Mouse (Mus musculus): Measurements from ENCODE around the gene Ank3. TPM values are rescaled to one million over a fixed set of nuclear protein-coding genes. Genes with fewer than 3 reads are reported as not detected.

Ank3 gene
- total and polyA plus RNA-seq, 3 experiments: 3.2 to 6.7 TPM; not detected in 1

DNA sequence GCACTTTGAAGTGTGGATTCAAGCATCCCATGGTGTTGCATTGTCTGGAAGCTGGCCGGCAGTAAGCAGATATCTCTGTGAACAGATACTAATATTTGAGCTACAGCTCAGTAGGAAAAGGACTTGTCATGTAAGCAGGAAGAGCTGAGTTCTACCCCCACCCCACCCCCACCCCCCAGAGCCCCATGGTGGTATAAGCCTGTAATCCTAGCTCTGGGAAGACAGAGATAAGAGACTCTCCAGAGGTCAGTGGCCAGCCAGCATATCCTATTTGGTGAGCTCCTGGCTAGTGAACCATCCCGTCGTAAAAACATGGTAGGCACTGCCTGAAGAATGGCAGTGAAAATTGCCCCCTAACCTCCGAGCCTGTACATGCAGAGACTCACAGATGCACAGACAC lies 152.3 kb downstream of the Ank3 start:
- no peaks in the 10 kb centered on the region for H3K79me2 ChIP-seq (ENCODE audit: control insufficient read depth, insufficient read depth, low read length, poor library complexity)
- H3K27ac ChIP-seq (ENCODE audit: control insufficient read depth, low read depth, low read length): no peak overlapping the region
- no peak overlapping the region for H3K4me3 ChIP-seq (ENCODE audit: control insufficient read depth in 1 of 2, insufficient read depth in 1 of 2, low read depth in 2 of 2, low read length in 2 of 2)
- no peak for DNase-seq (ENCODE audit: low read depth, low spot score)
- no peaks in the 10 kb centered on the region for H3K9me3 ChIP-seq (replicated peaks; ENCODE audit: insufficient read depth, low read length)
- H3K4me1 ChIP-seq (ENCODE audit: control insufficient read depth in 1 of 2, insufficient read depth in 2 of 2, low read length in 2 of 2): no peaks in the 10 kb centered on the region
- H3K9ac ChIP-seq (ENCODE audit: control insufficient read depth, low read depth, low read length, poor library complexity, severe bottlenecking): no peak overlapping the region
- no peak for TF ChIP-seq RCOR1 (IDR thresholded peaks at IDR 0.05; ENCODE audit: low read depth, low read length)
- no peak for TF ChIP-seq TCF12 (IDR thresholded peaks at IDR 0.05; ENCODE audit: low read depth, low read length)
- TF ChIP-seq EP300 (IDR thresholded peaks at IDR 0.05; ENCODE audit: low read depth in 1 of 2, low read length in 2 of 2): no peak
- TF ChIP-seq JUND (IDR thresholded peaks at IDR 0.05; ENCODE audit: low read depth, low read length): no peak
- no peak for TF ChIP-seq CHD1 (IDR thresholded peaks at IDR 0.05; ENCODE audit: low read depth, low read length)
- no peak for TF ChIP-seq NRF1 (IDR thresholded peaks at IDR 0.05; ENCODE audit: insufficient read depth, low read depth, low read length, poor library complexity, severe bottlenecking)
- no peak for TF ChIP-seq RAD21 (IDR thresholded peaks at IDR 0.05; ENCODE audit: low read depth, low read length)
- no peak for TF ChIP-seq SMC3 (IDR thresholded peaks at IDR 0.05; ENCODE audit: low read depth, low read length)
- TF ChIP-seq SIN3A (IDR thresholded peaks at IDR 0.05; ENCODE audit: low read length): no peak
- TF ChIP-seq GATA1 (IDR thresholded peaks at IDR 0.05; ENCODE audit: low read depth, low read length): no peak
- TF ChIP-seq MXI1 (IDR thresholded peaks at IDR 0.05; ENCODE audit: low read depth, low read length): no peak
- no peak for TF ChIP-seq MAX (IDR thresholded peaks at IDR 0.05; ENCODE audit: low read length)
- TF ChIP-seq MYB (IDR thresholded peaks at IDR 0.05; ENCODE audit: low read depth, low read length): no peak
- TF ChIP-seq USF1 (IDR thresholded peaks at IDR 0.05; ENCODE audit: low read depth, low read length): no peak
- no peak for TF ChIP-seq BHLHE40 (IDR thresholded peaks at IDR 0.05; ENCODE audit: borderline replicate concordance, low read depth, low read length)
- H3K27me3 ChIP-seq (ENCODE audit: control insufficient read depth in 1 of 2, insufficient read depth in 2 of 2, low read length in 2 of 2): no peaks in the 10 kb centered on the region
- no peaks in the 10 kb centered on the region for H3K36me3 ChIP-seq (ENCODE audit: control insufficient read depth in 1 of 2, insufficient read depth in 2 of 2, low read length in 2 of 2)

DNA sequence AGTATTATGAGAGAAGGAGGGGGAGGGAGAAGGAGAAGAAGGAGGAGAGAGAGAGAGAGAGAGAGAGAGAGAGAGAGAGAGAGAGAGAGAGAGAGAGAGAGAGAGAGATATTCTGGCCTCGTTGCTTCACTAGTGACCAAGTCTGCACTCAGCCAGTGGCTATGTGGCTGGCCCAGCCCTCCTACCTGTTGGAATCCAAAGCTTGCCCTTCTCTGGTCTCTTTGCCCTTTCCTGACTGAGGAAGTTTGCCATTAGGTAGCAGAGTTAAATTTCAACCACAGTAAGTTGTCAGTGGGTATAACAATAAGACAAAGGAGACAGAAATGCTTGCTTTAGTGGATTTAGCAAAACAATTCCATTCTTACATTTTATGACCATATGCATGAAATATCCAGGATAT lies 154.5 kb downstream of the Ank3 start:
- Histone ChIP-seq H3K27ac (ENCODE audit: control insufficient read depth, low read depth, low read length) (no peak overlapping the region), H3K4me1 (ENCODE audit: control insufficient read depth in 1 of 2, insufficient read depth in 2 of 2, low read length in 2 of 2) (no peaks in the 10 kb centered on the region), H3K36me3 (ENCODE audit: control insufficient read depth in 1 of 2, insufficient read depth in 2 of 2, low read length in 2 of 2) (no peaks in the 10 kb centered on the region), H3K9me3 (replicated peaks; ENCODE audit: insufficient read depth, low read length) (no peaks in the 10 kb centered on the region), H3K4me3 (ENCODE audit: control insufficient read depth in 1 of 2, insufficient read depth in 1 of 2, low read depth in 2 of 2, low read length in 2 of 2) (no peak overlapping the region), H3K27me3 (ENCODE audit: control insufficient read depth in 1 of 2, insufficient read depth in 2 of 2, low read length in 2 of 2) (no peaks in the 10 kb centered on the region), H3K9ac (ENCODE audit: control insufficient read depth, low read depth, low read length, poor library complexity, severe bottlenecking) (no peak overlapping the region), H3K79me2 (ENCODE audit: control insufficient read depth, insufficient read depth, low read length, poor library complexity) (no peaks in the 10 kb centered on the region)
- no peak for TF ChIP-seq POLR2A (IDR thresholded peaks at IDR 0.05; ENCODE audit: control insufficient read depth in 1 of 2, insufficient read depth in 1 of 2, low read depth in 1 of 2, low read length in 2 of 2, poor library complexity in 1 of 2)
- no peak for TF ChIP-seq GABPA (IDR thresholded peaks at IDR 0.05; ENCODE audit: low read depth, low read length)
- TF ChIP-seq KAT2A (conservative IDR thresholded peaks at IDR 0.05; ENCODE audit: low read depth, low read length): no peak
- TF ChIP-seq ZC3H11A (IDR thresholded peaks at IDR 0.05; ENCODE audit: low read depth, low read length): no peak
- TF ChIP-seq ELF1 (IDR thresholded peaks at IDR 0.05; ENCODE audit: low read depth, low read length): no peak
- no peak for TF ChIP-seq RAD21 (IDR thresholded peaks at IDR 0.05; ENCODE audit: low read depth, low read length)
- no peak for TF ChIP-seq UBTF (IDR thresholded peaks at IDR 0.05; ENCODE audit: borderline replicate concordance, insufficient read depth, low read depth, low read length)
- no peak for TF ChIP-seq USF1 (IDR thresholded peaks at IDR 0.05; ENCODE audit: low read depth, low read length)
- no peak for TF ChIP-seq ZMIZ1 (IDR thresholded peaks at IDR 0.05; ENCODE audit: low read depth, low read length)
- no peak for TF ChIP-seq MAZ (IDR thresholded peaks at IDR 0.05; ENCODE audit: low read depth, low read length)
- no peak for TF ChIP-seq MAFK (IDR thresholded peaks at IDR 0.05; ENCODE audit: borderline replicate concordance, low read depth, low read length)
- no peak for TF ChIP-seq NRF1 (IDR thresholded peaks at IDR 0.05; ENCODE audit: insufficient read depth, low read depth, low read length, poor library complexity, severe bottlenecking)
- TF ChIP-seq MYC (IDR thresholded peaks at IDR 0.05; ENCODE audit: low read depth, low read length): no peak
- no peak for TF ChIP-seq MAX (IDR thresholded peaks at IDR 0.05; ENCODE audit: low read length)
- no peak for TF ChIP-seq BHLHE40 (IDR thresholded peaks at IDR 0.05; ENCODE audit: borderline replicate concordance, low read depth, low read length)
- no peak for TF ChIP-seq USF2 (IDR thresholded peaks at IDR 0.05; ENCODE audit: borderline replicate concordance in 1 of 2, insufficient read depth in 1 of 2, low read depth in 1 of 2, low read length in 2 of 2)
- TF ChIP-seq POLR2AphosphoS5 (IDR thresholded peaks at IDR 0.05; ENCODE audit: borderline replicate concordance, low read depth, low read length): no peak
- TF ChIP-seq TAL1 (IDR thresholded peaks at IDR 0.05; ENCODE audit: low read length): no peak
- no peak for TF ChIP-seq MEF2A (IDR thresholded peaks at IDR 0.05; ENCODE audit: extremely low read depth, insufficient replicate concordance, low read depth, low read length, poor library complexity, severe bottlenecking)
- no peak for TF ChIP-seq CHD2 (IDR thresholded peaks at IDR 0.05; ENCODE audit: low read length)
- DNase-seq (ENCODE audit: low read depth, low spot score): no peak

Data from MEL (cell line).